Mouse (Mus musculus): Measurements from ENCODE around the gene Mcm7. TPM values are rescaled to one million over a fixed set of nuclear protein-coding genes. Genes with fewer than 3 reads are reported as not detected.

Mcm7 gene
- polyA plus RNA-seq (2015; fragmentation: Illumina TruSeq; extraction: RNeasy Lipid Tissue Mini Kit (QIAGEN cat#74804); ENCODE audit: low read depth, low replicate concordance), result 18.1 TPM

DNA sequence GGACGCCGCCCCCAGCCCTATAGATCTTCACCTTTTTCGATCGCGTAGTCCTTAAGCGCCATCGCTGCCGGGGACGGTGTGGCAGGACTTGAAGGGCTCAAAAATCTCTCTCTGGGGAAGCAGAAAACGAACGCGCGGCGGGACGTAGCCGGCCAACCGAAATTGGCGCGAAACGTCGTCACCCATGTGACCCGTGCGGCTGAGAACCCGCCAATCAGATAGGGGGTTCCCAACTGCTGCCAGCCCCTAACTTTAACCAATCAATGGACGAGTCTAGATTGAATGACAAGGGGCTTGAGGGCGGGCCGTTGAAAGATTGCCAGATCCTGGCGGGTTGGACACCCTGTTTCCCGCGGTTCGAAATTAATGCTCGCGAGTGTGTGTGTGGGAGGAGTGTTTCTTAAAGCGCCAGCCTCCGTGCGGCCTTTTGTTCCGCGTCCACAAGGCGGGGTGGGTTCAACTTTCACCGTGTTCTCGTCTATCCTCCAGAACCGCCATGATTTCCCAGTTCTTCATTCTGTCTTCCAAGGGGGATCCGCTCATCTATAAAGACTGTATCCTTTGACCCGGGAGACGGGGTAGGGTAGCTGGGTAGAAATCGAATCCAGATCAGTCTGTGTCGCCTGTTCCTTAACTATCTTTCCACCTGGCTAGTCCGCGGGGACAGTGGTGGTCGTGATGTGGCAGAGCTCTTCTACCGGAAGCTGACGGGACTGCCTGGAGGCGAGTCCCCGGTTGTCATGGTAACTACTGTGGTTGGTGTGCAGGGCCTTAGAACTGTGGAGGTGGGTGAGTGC lies at the start of gene Mcm7, which contains the start of gene Ap4m1:
Gene Mcm7, minus strand, starts transcription at position 728 of the 797 bp plus-strand sequence.
Gene Ap4m1, plus strand, starts transcription at position 308 of the 797 bp plus-strand sequence.

DNA sequence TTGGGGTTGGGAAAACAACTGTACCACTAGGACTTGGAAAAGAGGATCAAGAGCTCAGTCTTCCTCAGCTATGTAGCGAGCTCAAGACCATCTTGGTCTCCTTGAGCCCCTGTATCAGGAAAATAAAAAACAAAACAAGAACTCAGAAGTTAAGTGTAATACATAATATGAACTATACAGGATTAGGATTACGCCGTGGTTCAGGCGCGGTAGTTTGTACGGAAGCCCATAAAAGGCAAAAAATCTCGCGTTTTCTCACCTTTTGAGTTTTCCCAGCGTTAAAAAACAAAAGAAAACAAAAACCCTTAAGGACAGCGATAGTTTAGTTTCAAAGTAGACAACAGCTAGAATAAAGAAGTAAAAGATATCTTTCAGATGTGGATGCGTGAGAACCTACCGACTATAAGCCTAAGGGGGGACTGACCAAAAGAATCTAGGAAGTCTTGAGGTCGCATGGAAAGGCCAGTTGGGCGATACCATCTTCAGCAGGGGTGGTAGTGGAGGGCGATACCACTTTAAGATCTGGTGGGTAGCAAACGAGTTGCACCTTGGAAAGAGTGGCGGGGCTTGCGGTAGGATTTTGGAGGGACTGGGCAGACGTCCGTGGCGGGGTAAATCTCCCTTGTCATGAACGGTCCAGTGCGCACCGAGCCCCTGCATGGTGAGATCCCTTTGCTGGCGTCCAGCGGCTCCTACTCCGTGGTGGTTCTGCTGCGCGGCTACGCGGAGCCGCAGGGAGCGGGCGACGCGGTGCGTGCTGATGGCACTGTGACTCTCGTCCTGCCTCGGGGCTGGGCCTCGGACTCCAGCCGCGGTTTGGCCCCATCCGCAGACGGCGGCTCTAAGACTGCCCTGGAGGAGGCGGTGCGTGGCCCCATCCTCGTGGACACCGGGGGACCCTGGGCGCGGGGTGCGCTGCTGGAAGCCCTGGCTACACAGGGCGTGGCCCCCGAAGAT lies 21.8 kb upstream of the Mcm7 start, which contains the start of gene Mblac1:
Gene Mblac1, plus strand, starts transcription at position 544 of the 957 bp plus-strand sequence.

DNA sequence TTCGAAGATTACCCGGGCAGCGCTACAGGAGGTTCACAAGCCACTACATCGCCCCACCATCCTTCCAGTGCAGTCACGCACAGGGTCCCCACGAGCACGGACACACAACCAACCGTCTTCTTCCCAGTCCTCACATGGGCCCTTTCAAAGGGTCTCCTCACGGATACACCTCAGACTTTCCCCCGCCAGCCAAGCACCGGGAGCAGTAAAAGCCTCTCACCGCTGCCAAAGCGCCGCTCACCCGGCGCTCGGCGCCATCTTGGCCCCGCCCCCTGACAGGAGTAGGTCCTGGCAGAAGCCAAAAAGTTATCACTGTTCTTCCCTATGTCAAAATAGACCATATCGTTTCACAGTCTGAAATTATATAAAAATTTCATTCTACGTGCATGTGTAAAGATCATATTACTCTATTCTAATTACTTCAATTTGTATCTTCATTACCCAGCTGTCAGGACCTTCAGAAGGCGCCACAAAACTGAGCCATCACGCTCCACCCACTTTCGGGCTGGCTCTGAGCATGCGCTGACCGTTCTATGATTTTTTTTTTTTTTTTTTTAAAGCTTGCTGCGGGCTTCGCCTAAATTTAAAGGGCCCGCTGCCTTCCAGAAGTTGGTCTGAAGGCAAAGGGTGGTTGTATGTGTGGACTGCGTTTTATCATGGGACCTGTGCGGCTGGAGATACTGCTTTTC lies 14.9 kb upstream of the Mcm7 start, which contains the start of the genes Taf6 and Cnpy4:
Gene Taf6, minus strand, starts transcription at position 502 of the 689 bp plus-strand sequence.
Gene Cnpy4, plus strand, starts transcription at position 536 of the 689 bp plus-strand sequence.

DNA sequence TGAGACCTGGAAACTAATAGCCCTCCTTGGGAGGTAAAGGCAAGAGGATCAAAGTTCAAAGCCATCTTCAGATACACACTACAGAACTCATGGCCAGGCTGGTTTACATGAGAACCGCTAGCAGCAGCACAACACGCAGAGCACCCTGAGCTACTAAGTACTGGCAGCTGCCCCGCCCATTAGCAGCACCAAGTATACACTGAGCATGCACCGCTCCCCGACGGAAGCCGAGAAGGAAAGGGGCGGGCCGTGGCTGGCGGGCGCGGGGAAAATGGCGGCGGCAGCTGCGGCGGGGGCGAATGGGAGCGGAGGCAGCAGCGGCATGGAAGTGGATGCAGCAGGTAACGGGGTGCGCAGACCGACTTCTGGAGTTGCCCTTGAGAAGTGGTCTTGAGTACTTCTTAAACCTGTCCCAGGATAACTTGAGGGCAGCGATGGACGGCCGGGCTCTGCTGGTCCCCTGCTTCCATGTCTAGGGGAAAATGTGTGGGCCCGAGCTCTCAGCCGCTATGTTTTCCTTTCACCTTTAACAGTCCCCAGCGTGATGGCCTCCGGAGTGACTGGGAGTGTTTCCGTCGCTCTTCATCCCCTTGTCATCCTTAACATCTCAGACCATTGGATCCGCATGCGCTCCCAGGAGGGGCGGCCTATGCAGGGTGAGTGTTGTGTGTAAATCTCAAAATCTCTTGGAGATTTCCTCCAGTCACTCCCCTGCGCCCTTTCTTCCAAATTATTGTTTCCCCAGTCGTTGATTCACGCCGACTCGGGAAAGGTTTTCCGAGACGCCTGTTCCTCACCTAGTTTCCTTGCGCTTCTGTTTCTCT lies 11.2 kb downstream of the Mcm7 start, which contains the start of gene Cops6:
Gene Cops6, plus strand, starts transcription at position 230 of the 824 bp plus-strand sequence.

DNA sequence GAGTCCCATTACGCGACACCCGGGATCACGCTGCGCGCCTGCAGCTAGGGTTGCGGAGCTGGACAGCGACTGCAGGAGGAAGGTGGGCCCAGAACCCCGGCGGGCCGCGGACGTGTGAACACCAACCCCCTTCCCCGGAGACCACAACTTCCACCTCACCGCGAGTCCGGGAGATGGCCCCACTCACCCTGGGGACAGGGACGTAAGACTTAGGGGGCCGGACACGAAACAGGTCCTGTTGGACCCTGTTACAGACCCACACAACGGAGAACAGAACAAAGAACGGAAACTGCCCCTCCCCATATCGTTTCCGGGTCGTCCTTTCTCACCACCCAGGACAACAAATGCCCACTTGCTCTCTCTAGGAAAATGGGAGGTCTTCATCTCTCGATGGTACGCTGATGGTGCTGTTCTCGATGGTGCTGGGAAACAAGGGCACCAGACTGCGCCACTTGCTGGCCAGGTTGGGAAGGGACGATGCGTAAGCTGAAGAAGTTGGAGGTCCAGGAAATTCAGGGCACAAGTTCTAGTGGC lies 16.7 kb downstream of the Mcm7 start, which contains the start of gene Zfp113:
Gene Zfp113, minus strand, starts transcription at position 302 of the 534 bp plus-strand sequence.

DNA sequence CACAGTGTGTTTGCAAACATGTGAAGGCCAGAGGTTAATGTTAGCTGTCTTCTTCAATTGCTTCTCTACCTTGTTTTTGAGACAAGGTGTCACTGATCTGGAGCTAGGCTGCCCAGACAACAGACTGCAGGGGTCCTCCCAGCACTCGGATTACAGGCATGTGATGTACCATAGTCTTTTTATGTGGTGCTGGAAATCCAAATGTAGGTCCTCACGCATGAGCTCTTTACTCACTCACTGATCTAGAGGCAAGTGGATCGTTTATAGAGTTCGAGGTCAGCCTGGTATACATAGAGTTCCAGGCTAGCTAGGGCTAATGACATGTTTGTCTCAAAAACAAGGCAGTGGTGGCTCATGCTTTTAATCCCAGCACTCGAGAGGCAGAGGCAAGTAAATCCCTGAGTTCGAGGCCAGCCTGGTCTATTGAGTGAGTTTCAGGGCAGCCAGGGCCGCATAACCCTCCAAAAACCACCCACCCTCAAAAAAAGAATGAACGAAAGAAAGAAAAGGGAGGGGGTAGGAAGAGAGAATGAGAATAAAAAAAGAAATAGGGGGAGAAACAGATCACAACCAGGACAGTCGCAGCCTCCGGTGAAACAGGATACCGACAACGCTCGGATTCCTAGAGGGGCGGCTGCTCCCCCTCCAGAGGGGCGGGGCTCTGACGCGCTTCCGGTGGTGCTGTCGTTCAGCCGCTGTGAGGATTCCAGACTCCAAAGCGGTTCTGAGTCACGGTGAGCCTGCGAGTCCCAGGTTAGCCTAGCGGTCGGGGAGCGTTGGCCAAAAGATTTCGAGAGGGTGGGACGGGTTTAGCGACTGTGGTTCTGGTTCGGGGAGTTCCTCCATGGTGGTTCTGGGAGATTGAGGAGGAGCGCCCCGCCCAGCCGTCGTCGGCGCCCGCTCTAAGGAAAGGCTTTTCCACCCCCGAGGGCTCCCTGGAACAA lies 55.7 kb downstream of the Mcm7 start, which contains the start of gene Zscan21:
Gene Zscan21, plus strand, starts transcription at position 649 of the 944 bp plus-strand sequence.

Other genes starting within 250 kb of the Mcm7 start
- gene Gjc3, start 209.3 kb downstream of the Mcm7 start, polyA plus RNA-seq (2015; fragmentation: Illumina TruSeq; extraction: RNeasy Lipid Tissue Mini Kit (QIAGEN cat#74804); ENCODE audit: low read depth, low replicate concordance), result 48.5 TPM
- gene Azgp1, start 190.9 kb downstream of the Mcm7 start, polyA plus RNA-seq (2015; fragmentation: Illumina TruSeq; extraction: RNeasy Lipid Tissue Mini Kit (QIAGEN cat#74804); ENCODE audit: low read depth, low replicate concordance), result 0.52 TPM
- not detected for gene Smok3a, start 151.2 kb downstream of the Mcm7 start, polyA plus RNA-seq (2015; fragmentation: Illumina TruSeq; extraction: RNeasy Lipid Tissue Mini Kit (QIAGEN cat#74804); ENCODE audit: low read depth, low replicate concordance)
- not detected for gene Smok3b, start 151.0 kb downstream of the Mcm7 start, polyA plus RNA-seq (2015; fragmentation: Illumina TruSeq; extraction: RNeasy Lipid Tissue Mini Kit (QIAGEN cat#74804); ENCODE audit: low read depth, low replicate concordance)
- not detected for gene Smok3c, start 119.2 kb downstream of the Mcm7 start, polyA plus RNA-seq (2015; fragmentation: Illumina TruSeq; extraction: RNeasy Lipid Tissue Mini Kit (QIAGEN cat#74804); ENCODE audit: low read depth, low replicate concordance)
- gene Zkscan1, start 87.3 kb downstream of the Mcm7 start, polyA plus RNA-seq (2015; fragmentation: Illumina TruSeq; extraction: RNeasy Lipid Tissue Mini Kit (QIAGEN cat#74804); ENCODE audit: low read depth, low replicate concordance), result 15.8 TPM
- gene Zscan21, start 55.5 kb downstream of the Mcm7 start, polyA plus RNA-seq (2015; fragmentation: Illumina TruSeq; extraction: RNeasy Lipid Tissue Mini Kit (QIAGEN cat#74804); ENCODE audit: low read depth, low replicate concordance), result 19.4 TPM
- 10.5 TPM for gene Zfp113, start 16.7 kb downstream of the Mcm7 start, polyA plus RNA-seq (2015; fragmentation: Illumina TruSeq; extraction: RNeasy Lipid Tissue Mini Kit (QIAGEN cat#74804); ENCODE audit: low read depth, low replicate concordance)
- gene Cops6, start 11.4 kb downstream of the Mcm7 start, polyA plus RNA-seq (2015; fragmentation: Illumina TruSeq; extraction: RNeasy Lipid Tissue Mini Kit (QIAGEN cat#74804); ENCODE audit: low read depth, low replicate concordance), result 205 TPM
- 18.4 TPM for gene Ap4m1, start 420 bp downstream of the Mcm7 start, polyA plus RNA-seq (2015; fragmentation: Illumina TruSeq; extraction: RNeasy Lipid Tissue Mini Kit (QIAGEN cat#74804); ENCODE audit: low read depth, low replicate concordance)
- 35.8 TPM for gene Taf6, start 15.0 kb upstream of the Mcm7 start, polyA plus RNA-seq (2015; fragmentation: Illumina TruSeq; extraction: RNeasy Lipid Tissue Mini Kit (QIAGEN cat#74804); ENCODE audit: low read depth, low replicate concordance)
- gene Cnpy4, start 15.1 kb upstream of the Mcm7 start, polyA plus RNA-seq (2015; fragmentation: Illumina TruSeq; extraction: RNeasy Lipid Tissue Mini Kit (QIAGEN cat#74804); ENCODE audit: low read depth, low replicate concordance), result 13.7 TPM
- gene Mblac1, start 21.9 kb upstream of the Mcm7 start, polyA plus RNA-seq (2015; fragmentation: Illumina TruSeq; extraction: RNeasy Lipid Tissue Mini Kit (QIAGEN cat#74804); ENCODE audit: low read depth, low replicate concordance), result 5.7 TPM
- not detected for gene Nxpe5, start 53.5 kb upstream of the Mcm7 start, polyA plus RNA-seq (2015; fragmentation: Illumina TruSeq; extraction: RNeasy Lipid Tissue Mini Kit (QIAGEN cat#74804); ENCODE audit: low read depth, low replicate concordance)
- 90.5 TPM for gene Lamtor4, start 83.1 kb upstream of the Mcm7 start, polyA plus RNA-seq (2015; fragmentation: Illumina TruSeq; extraction: RNeasy Lipid Tissue Mini Kit (QIAGEN cat#74804); ENCODE audit: low read depth, low replicate concordance)
- gene BC037034, start 91.6 kb upstream of the Mcm7 start, polyA plus RNA-seq (2015; fragmentation: Illumina TruSeq; extraction: RNeasy Lipid Tissue Mini Kit (QIAGEN cat#74804); ENCODE audit: low read depth, low replicate concordance), result 48.4 TPM
- gene Gal3st4, start 100.4 kb upstream of the Mcm7 start, polyA plus RNA-seq (2015; fragmentation: Illumina TruSeq; extraction: RNeasy Lipid Tissue Mini Kit (QIAGEN cat#74804); ENCODE audit: low read depth, low replicate concordance), result 3.6 TPM
- gene Gm43720, start 107.5 kb upstream of the Mcm7 start, polyA plus RNA-seq (2015; fragmentation: Illumina TruSeq; extraction: RNeasy Lipid Tissue Mini Kit (QIAGEN cat#74804); ENCODE audit: low read depth, low replicate concordance), result not detected
- 3.5 TPM for gene Gpc2, start 107.6 kb upstream of the Mcm7 start, polyA plus RNA-seq (2015; fragmentation: Illumina TruSeq; extraction: RNeasy Lipid Tissue Mini Kit (QIAGEN cat#74804); ENCODE audit: low read depth, low replicate concordance)
- 1.1 TPM for gene Stag3, start 107.8 kb upstream of the Mcm7 start, polyA plus RNA-seq (2015; fragmentation: Illumina TruSeq; extraction: RNeasy Lipid Tissue Mini Kit (QIAGEN cat#74804); ENCODE audit: low read depth, low replicate concordance)
- gene Pvrig, start 169.5 kb upstream of the Mcm7 start, polyA plus RNA-seq (2015; fragmentation: Illumina TruSeq; extraction: RNeasy Lipid Tissue Mini Kit (QIAGEN cat#74804); ENCODE audit: low read depth, low replicate concordance), result not detected